Mouse (Mus musculus) G1E (cell line): ENCODE results near the gene Pola2. TPM values are rescaled to one million over a fixed set of nuclear protein-coding genes. Genes with fewer than 3 reads are reported as not detected.
A peak's percentile ranks its signal among the peaks of the same experiment; 100 is the strongest.

Source experiments
- ATAC-seq: 2 replicates; pipeline ENCODE4 v1.8.0; 2016; ENCODE audit warnings: mild to moderate bottlenecking; ENCODE audit not compliant: insufficient number of reproducible peaks, poor library complexity, low FRiP score, severe bottlenecking; ENCODE audit errors: extremely low read depth
- DNase-seq: peaks from one replicate; pipeline ENCODE4 v3.0.0; 2012; ENCODE audit warnings: low spot score
- H3K27me3 ChIP-seq: 2 replicates; pipeline ENCODE4 v1.6.1; 2012; ENCODE audit warnings: mild to moderate bottlenecking, low read length, inconsistent platforms; ENCODE audit not compliant: insufficient read depth
- H3K36me3 ChIP-seq: replicated peaks from 2 replicates; pipeline ENCODE3; 2012; ENCODE audit warnings: mild to moderate bottlenecking, inconsistent platforms
- H3K4me1 ChIP-seq: 2 replicates; pipeline ENCODE4 v1.6.1; 2012; ENCODE audit warnings: low read depth, low read length, inconsistent platforms, mixed read lengths; ENCODE audit not compliant: insufficient read depth
- H3K4me3 ChIP-seq: 2 replicates; pipeline ENCODE4 v1.5.1; 2012; ENCODE audit warnings: low read depth, mild to moderate bottlenecking, inconsistent platforms, low read length, moderate library complexity, mixed read lengths
- H3K9me3 ChIP-seq: replicated peaks from 2 replicates; pipeline ENCODE4 v1.6.1; 2012; ENCODE audit warnings: inconsistent platforms
- CTCF ChIP-seq: IDR thresholded peaks from 2 replicates; pipeline ENCODE4 v1.5.1; 2012; ENCODE audit warnings: low read depth, low read length, inconsistent platforms, mixed read lengths
- GATA1 ChIP-seq: IDR thresholded peaks from 2 replicates; pipeline ENCODE4 v1.6.1; 2012; ENCODE audit warnings: borderline replicate concordance, low read length, inconsistent platforms, mixed read lengths
- GATA2 ChIP-seq: IDR thresholded peaks from 2 replicates; pipeline ENCODE4 v1.6.1; 2012; ENCODE audit warnings: low read depth, low read length, inconsistent platforms, borderline replicate concordance
- POLR2AphosphoS5 ChIP-seq: IDR thresholded peaks from 2 replicates; pipeline ENCODE4 v1.6.1; 2012; ENCODE audit warnings: low read depth, low read length, inconsistent platforms; ENCODE audit not compliant: insufficient replicate concordance
- TAL1 ChIP-seq: conservative IDR thresholded peaks from 2 replicates; pipeline ENCODE4 v1.6.1; 2012; ENCODE audit warnings: low read depth, low read length, inconsistent platforms, mixed read lengths
- polyA plus RNA-seq: library from polyadenylated mRNA; stranded (reverse); fragments of >175 nt; gene quantifications from 2 replicates; pipeline ENCODE4 v1.2.3, GENCODE M21; 2012
- total RNA-seq, 2 experiments: library from RNA; stranded (forward) in 1 of 2; stranded (reverse) in 1 of 2; fragments of 200-1000 nt in 1 of 2; fragments of >200 nt in 1 of 2; fragmentation: Nextera tagmentation in 1 of 2; gene quantifications; 2 replicates each; pipeline ENCODE4 v1.2.3; 2014 to 2017

Pola2 gene
- total and polyA plus RNA-seq, 3 experiments = 51.6 to 147 (median 86.0) TPM

DNA sequence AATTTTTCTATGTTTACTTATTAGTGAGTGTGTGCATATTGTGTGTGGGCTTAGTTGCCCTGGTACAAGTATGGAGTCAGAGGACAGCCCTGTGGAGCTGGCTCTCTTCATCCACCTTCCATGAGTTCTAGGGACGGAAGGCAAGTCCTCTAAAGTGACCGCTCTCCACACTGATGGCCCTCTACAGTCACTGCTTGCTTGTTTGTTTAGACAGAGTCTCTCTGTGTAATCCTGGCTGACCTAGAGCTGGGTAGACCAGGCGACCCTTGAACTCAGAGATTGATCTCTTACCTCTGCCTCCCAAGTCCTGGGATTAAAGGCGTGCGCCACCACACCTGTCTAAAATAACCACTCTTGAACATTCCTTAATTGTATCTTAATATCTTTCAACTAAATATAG lies 6.6 kb downstream of the Pola2 start:
- Histone ChIP-seq H3K9me3 (no peaks in the 10 kb centered on the region), H3K4me1 (peaks cover 23% of the 10 kb centered on the region), H3K36me3 (peaks cover 92% of the 10 kb centered on the region), H3K4me3 (no peak overlapping the region), H3K27me3 (no peaks in the 10 kb centered on the region)
- DNase-seq (no peak), ATAC-seq (no peak)
- TF ChIP-seq TAL1 = no peak
- no peak for TF ChIP-seq POLR2AphosphoS5
- no peak for TF ChIP-seq GATA1
- TF ChIP-seq CTCF = no peak
- no peak for TF ChIP-seq GATA2

DNA sequence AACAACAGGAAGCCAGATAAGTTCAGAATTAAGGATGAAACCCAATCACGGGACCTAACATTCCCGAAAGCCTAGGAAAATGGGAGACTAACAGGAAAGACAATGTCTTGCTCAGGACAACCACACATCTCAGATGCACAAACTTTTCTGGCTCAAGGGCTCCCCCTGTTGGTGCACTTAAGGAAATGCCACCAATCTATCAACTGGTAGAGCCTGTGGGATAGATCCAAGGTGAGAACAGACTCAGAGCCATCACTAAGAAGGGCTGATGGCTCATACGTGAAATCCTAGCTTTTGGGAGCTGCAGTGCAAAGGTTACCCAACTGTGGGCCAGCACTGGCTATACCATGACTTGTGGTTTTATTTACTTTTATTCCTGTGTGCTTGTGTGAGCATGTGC lies 7.3 kb downstream of the Pola2 start:
- H3K27me3 ChIP-seq = no peaks in the 10 kb centered on the region
- no peak for ATAC-seq
- DNase-seq = peak; percentile 64
- no peak for TF ChIP-seq TAL1
- no peak for TF ChIP-seq GATA2
- TF ChIP-seq CTCF = peak; percentile 80
- no peak for TF ChIP-seq GATA1
- no peak for TF ChIP-seq POLR2AphosphoS5
- H3K36me3 ChIP-seq = peaks cover 96% of the 10 kb centered on the region
- H3K9me3 ChIP-seq = no peaks in the 10 kb centered on the region
- peaks cover 19% of the 10 kb centered on the region for H3K4me1 ChIP-seq
- H3K4me3 ChIP-seq = no peak overlapping the region

DNA sequence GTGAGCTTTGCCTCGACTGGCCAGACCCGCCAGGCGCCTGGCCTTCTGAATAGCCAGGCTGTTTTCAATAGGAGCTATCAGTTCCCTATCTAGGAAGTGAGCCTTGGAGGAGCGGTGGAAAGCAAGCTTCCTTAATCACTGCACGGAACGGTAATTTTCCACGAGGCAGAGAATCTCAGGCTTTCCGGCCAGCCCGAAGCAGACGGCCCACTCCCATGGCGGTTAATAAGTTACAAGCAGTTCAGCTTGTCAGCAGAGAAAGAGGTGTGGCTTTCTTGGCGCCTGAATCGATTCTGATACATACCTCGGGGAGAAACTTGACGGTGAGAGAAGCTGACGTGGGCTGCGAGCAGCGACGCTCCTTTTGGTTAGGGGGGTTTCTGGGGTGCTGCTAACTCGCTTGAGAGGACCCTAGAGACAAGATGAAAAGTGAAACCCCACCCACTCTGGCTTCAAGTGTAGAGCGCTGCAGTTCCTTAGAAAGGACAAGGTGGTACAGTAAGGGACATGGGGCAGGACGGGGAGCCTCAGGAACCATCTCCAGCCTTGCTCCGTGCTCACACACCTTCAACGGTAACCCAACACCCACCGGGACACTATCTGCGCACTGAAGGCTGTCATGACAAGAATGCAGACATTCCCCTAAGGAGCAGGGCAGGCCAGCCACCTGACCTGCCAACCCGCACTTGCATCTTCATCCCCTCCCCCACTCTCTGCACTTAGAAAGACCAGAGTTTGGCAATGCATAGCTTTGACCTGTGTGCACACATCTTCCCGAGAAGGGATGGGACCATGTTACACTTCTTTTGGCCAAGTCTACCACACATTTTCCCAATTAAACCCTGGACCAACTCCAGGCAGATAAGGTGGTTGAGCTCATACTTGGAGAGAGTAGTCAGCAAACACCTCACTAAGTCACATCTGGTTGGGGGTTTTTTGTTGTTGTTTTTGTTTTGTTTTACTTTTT lies 8.0 kb downstream of the Pola2 start:
- Histone ChIP-seq H3K9me3 (no peaks in the 10 kb centered on the region), H3K4me1 (peaks cover 12% of the 10 kb centered on the region), H3K4me3 (no peak overlapping the region), H3K36me3 (peaks cover 96% of the 10 kb centered on the region), H3K27me3 (no peaks in the 10 kb centered on the region)
- no peak for DNase-seq
- no peak for TF ChIP-seq GATA1
- TF ChIP-seq CTCF = no peak
- TF ChIP-seq GATA2 = no peak
- no peak for TF ChIP-seq POLR2AphosphoS5
- TF ChIP-seq TAL1 = no peak
- no peak for ATAC-seq

DNA sequence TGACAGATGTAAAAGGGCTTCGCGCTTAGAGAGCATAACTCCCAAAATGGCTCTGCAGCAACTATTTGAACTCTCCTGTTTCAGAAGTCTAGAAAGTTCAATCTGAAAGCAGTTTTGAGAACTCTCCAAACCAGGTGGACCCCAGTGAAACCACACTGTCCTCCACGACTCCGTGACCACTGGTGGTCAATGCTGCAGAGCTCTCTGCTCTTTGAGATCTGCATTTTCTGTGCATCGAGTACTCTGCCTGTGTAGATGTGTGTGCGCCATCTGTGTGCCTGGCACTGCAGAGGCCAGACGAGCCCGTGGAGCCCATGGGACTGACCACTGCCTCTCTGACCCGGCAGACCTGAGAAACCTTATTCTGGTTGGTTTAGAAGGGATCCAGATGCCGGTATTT lies 9.1 kb downstream of the Pola2 start:
- H3K4me1 ChIP-seq = peaks cover 6% of the 10 kb centered on the region
- peaks cover 98% of the 10 kb centered on the region for H3K36me3 ChIP-seq
- H3K9me3 ChIP-seq = no peaks in the 10 kb centered on the region
- TF ChIP-seq GATA1 (no peak), CTCF (no peak), TAL1 (no peak), POLR2AphosphoS5 (no peak)
- no peaks in the 10 kb centered on the region for H3K27me3 ChIP-seq
- H3K4me3 ChIP-seq = no peak overlapping the region
- ATAC-seq = no peak
- DNase-seq = no peak

DNA sequence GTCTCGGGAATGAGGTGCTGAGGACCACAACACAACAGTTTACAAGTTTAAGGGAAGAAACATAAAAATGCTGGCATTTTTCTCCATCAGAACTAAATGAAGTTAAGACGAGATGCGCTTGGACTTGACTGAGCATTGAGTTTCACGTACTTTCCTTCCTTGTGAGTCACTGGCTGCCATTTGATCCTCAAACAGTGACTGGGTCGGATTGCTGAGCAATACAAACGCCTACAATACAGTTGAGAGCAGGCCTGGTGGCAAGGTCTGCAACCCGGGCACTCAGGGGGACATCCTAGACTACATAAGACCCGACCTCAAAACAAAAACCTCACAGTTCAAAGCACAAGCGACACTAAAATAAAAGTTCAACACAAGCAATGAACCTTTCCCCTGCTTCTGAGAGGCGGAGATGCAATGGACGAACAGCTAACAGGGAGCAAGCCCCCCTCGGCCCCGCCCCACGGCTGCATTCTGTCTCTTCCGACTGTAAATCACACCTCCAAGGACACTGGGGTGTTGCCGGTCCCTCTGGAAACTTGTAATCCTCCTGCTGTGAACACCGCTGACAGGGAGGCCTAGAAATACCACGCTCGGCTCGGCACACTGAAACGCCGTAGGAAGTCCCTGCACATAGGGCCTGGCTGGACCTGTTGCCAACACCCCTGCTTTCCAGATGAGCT lies 9.8 kb downstream of the Pola2 start:
- Histone ChIP-seq H3K4me3 (no peak overlapping the region), H3K36me3 (peaks cover 100% of the 10 kb centered on the region)
- DNase-seq = no peak

DNA sequence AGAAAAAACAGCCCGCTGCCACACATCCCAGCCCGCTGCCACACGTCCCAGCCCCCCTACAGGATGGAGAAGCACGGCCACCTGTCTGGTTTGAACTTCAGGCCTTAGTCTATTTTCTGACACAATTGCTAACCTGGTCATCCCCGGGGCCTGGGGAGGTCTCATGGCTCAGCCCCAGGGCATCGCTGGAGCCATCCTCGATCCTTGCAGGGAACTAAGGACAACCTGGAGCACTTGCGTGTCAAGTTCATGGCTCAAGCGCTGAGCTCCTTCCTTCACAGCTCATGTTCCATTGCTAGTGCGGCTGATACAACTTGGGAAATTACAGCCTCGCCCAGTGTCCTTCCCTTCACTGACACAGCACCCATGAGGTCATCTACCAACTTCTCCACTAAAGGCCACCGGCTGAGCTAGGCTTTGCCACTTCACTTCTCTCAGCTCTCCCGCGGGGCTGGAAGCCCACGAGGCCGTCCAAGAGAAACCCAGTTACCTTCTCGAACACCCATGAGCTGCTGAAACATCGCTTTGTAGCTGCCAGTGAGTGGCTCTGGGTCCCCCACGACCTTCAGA lies 10.7 kb downstream of the Pola2 start:
- ATAC-seq (no peak), DNase-seq (no peak)
- Histone ChIP-seq H3K9me3 (no peaks in the 10 kb centered on the region), H3K4me3 (no peak overlapping the region), H3K36me3 (peaks cover 100% of the 10 kb centered on the region), H3K27me3 (no peaks in the 10 kb centered on the region), H3K4me1 (peaks cover 6% of the 10 kb centered on the region)
- TF ChIP-seq CTCF (no peak), GATA2 (no peak), POLR2AphosphoS5 (no peak), GATA1 (no peak), TAL1 (no peak)

More for the DNA sequence above, 9.8 kb downstream of the Pola2 start:
- H3K4me1 ChIP-seq = peaks cover 6% of the 10 kb centered on the region
- no peaks in the 10 kb centered on the region for H3K9me3 ChIP-seq
- no peaks in the 10 kb centered on the region for H3K27me3 ChIP-seq
- no peak for TF ChIP-seq GATA2
- no peak for ATAC-seq
